Mouse (Mus musculus) frontal cortex, postnatal 36 days (tissue): Measurements from ENCODE around the gene Hmgb1.

ENCODE experiments used
- DNase-seq, 2 experiments: peaks; one replicate each; pipeline ENCODE4 v3.0.0; 2022; ENCODE audit warnings: low spot score in 2 of 2

Gene Hmgb1

DNA sequence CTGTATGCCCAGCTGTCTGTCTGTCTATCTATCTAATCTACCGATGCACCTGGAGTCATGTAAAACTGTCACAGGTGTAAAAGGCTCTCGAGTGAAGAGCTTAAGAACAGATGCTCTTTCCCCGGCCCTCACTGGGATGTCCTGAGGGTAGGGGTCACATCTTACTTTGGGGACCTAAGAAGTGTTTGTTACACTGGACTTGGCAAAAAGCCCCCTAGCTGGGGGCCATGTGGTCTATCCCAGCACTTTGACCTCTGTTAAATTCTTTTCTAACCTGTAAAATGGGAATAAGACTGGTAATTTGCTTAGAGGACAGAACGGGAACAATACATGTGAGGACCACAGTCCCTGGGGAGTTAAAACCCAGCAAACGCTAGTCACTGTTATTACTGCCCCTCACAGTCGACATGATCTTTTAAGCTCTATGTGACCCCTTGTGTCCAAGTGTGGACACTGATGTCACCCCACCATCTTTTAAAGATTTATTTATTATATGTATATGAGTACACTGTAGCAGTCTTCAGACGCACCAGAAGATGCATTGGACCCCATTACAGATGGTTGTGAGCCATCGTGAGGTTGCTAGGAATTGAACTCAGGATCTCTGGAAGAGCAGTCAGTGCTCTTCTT is 80.1 kb downstream of the Hmgb1 start:
- no peak for DNase-seq

DNA sequence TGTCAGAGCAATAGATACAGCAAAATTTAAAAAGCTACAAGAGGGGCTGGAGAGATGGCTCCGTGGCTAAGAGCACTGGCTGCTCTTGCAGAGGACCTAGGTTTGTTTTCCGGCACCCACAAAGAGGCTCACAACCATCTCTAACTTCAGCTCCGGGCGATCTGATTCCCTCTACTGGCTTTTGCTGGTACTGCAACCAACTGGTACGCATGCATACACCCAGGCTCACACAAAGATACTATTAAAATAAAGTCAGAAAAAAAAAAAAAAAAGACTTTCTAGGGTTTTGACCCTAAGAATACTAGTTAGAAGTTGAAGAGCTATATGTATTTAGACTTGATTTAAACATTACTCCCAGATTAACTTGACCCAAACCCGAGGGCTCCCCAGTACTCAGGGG is 82.4 kb downstream of the Hmgb1 start:
- no peak for DNase-seq

DNA sequence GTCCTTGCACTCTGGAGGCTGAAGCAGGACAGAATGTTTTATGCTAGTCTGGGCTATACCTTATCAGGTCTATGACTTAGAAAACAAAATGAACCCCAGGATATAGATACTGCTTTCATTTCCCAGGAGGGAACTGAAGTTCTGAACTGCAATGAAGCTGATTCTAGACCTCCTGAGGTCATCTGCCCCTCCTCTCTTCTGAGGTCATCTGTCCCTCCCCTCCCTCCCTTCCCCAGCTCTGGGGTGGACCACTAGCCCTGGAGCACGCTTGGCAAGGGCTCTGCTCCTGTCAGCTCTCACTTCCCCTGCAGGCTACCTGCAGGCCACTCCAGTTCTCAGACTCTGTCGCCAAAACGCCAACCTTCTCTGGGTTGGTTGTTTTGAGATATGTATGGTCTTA is 84.2 kb downstream of the Hmgb1 start:
- DNase-seq = no peak

DNA sequence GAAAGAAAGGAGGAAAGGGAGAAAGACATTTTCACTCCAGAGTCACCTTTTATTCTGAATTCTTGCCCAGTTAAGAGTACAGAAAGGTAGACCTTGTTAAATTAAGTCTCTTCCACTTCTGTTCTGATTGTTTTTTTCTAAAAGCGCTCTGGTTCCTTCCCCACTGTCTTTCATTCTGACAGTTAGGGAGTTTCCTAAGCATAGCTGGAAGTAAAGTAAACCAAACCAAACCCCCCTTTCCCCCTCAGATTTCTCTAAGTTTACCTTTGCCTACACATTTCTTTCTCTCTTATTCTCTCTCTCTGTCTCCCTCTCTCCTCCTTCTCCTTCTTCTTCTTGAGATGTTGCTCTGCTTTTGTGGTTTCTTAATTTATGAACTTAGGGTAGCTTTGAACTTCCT is 85.3 kb downstream of the Hmgb1 start:
- DNase-seq = no peak

DNA sequence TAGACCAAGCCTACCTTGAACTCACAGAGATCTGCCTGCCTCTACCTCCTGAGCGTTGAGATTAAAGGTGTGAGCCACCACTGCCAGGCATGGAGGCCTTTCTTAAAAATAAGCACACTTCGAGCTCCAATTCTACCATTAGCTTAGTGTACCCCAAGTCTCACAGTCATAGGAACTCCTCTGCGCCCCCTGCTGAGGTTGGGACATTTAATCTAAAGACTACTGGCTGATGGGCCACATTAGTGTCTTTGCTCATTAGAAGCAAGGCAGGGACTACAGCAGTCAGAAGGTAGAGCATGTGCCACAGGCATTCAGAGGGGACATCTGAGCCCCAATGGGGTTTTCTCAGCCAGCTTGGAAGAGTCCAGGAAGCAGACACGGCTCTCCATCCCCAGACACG is 86.4 kb downstream of the Hmgb1 start:
- DNase-seq = no peak

DNA sequence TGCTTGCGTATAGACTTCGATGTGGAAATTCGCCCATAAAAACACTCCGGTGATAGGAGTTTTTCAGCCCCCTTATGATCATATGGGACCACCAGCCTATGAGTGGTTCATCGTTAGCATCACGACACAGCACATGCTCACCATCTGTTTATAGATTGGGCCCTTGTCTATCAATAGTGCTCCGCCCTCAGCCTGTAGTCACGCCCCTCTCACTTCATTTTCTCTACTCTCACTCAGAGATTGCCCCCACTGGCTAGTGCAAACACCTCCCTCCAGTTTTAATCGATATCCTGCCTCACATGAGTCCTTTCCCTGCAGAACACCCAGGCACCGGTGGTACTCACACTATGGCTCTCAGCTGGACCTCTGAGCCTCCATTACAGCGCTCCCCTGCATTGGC is 88.0 kb downstream of the Hmgb1 start:
- no peak for DNase-seq

DNA sequence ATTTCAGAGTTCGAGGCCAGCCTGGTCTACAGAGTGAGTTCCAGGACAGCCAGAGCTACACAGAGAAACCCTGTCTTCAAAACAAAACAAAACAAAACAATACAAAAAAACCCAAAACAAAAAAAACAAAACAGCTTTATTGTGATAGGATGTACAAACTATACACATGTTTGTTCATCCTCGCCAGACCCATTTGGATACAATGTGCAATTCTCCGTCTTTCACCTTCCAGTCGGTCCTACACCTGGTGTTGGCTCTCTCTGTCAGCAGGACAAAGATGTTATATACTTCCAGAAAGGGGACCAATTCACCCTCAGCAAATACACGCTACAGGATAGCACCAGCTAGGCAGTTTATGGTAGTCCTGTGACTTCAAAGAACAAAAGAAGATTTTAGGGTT is 91.4 kb downstream of the Hmgb1 start:
- DNase-seq = no peak

DNA sequence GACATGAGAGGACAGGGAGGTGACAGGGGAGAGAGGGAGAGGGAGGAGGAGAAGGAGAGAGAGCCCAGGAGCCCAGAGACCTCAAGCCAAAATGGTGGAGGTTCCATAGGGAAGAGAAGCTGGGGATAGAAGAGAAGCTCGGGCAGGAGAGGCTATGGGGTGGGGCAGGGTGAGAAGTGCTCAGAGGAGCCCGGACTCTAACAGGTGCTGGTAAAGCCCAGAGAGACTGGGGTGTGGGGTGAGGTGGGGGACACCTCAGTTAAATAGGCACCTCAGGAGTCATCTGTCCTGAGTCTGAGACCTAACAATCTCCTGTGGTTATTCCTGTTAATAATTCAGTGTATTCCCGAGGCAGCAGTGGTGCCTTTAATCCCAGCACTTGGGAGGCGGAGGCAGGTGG is 91.8 kb downstream of the Hmgb1 start:
- DNase-seq = no peak

DNA sequence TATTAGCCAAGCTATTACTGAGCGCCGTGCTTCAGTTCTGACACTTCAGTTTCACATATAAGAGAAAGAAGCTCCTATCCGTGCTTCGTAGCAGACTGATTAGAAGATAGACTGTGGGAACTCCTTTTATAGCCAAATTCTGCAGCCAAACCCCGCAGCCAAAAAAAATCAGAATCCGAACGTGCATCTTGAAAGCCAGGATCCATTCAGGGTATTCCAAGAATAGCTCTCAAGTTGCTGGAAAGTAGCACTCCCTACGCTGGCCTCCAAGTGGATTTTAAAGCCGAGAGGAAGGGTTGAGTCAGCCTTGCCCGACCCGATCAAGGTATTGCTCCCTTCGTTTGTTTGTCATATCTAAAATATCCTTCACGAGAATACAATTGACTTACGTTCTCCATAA is 93.0 kb downstream of the Hmgb1 start:
- DNase-seq = peak; percentile 38 to 63

DNA sequence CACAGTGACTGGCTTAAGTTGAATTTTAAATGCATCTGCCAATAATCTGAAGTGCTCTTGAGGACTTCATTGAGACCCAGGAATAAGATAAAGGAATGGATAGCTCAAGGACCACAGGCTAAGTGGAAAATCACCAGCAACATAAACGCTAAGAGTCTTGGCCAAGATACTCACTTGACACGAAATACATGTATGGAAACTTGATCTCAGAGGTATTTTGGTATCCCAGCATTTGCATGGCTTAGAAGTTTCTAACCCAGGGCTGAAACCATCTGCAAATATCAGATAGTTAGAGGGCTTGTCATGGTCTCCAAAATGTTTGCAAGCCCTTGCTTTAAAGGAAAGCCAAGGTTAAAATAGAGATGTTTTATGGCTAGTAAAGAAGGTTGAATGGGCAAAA is 94.4 kb downstream of the Hmgb1 start:
- DNase-seq = no peak

DNA sequence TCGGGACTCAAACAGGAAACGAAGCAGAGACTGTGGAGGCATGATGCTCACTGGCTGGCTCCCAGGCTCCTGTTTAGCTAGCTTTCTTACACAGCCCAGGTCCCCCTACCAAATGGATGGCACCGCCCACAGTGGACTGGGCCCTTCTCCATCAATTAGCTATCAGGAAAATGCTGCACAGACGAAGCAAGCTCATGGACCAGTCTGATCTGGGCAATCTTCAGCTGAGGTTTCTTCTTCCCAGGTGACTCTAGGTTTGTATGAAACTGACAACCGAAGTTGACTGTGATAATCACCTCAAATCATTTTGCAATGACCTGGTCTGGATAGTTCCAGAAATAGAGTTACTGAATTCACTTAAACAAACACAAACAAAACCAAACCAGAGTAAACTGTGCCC is 94.8 kb downstream of the Hmgb1 start:
- no peak for DNase-seq

DNA sequence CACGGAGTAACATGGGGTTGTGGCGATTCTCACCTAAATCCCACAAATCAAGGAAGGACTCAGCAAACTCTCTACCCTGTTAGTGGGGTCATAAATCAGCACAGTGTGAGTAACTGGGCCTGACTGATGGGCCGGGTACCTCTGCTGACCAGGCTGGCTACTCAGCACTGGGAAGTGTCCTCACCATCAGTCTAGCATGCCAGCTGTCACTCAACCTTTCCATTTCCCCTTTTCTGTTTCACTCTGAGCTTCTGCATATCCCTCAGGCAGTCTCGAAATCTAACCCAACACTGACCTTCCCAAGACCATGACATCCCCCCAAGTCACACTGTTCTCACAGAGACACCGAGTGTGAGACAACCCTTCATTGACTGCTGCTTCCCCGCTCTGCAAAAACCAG is 95.4 kb downstream of the Hmgb1 start:
- DNase-seq = no peak

DNA sequence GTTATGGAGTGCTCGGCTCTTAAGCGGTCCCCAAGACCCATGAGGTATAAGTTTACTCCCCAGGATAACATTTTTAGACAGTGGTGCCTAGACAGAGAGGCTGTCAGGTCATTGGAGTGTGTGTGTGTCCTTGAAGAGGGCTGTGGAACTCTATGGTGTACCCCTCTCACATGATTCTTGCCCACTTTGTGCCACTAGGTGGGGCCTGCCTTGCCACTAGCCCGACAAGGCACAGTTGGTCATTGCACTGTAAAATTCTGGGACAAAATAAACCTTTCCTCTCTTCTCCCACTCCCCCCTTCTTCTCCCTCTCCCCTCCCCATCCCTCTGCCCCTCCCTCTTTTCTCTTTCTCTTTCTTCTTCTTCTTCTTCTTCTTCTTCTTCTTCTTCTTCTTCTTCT is 96.1 kb downstream of the Hmgb1 start:
- no peak for DNase-seq

DNA sequence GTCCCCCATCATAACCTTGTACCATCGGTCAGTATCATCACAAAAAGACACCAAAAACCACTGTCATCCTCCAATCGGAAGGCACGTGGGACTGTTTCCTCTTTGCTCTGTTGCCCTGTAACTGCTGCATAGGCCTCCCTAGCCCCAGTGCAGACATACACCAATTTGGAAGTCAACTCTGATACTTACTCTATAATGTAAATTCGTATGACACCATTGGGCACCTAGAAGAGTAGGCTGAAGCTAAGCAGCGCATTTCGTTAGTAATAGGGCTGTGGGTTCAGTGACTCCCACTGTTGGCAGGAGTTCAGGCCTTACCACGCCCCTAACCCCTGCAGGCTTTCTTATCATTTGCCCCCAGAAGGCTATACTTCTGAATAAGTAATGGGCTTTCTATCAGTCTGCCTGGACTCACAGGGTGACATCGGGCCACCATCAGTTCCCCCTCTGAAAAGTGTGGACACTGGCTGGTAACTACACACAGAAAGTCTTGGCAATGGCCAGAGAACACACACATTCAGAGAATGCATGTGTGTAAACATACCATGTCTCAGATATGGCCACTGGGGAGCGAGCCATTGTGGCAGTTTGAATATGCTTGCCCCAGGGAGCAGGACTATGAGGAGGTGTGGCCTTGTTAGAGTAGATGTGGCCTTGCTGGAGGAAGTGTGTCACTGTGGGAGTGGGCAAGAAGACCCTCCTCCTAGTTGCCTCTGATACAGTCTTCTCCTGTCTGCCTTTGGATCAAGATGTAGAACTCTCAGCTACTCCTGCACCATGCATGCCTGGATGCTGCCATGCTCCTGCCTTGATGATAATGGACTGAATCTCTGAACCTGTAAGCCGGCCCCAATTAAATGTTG is 97.7 kb downstream of the Hmgb1 start:
- no peak for DNase-seq

DNA sequence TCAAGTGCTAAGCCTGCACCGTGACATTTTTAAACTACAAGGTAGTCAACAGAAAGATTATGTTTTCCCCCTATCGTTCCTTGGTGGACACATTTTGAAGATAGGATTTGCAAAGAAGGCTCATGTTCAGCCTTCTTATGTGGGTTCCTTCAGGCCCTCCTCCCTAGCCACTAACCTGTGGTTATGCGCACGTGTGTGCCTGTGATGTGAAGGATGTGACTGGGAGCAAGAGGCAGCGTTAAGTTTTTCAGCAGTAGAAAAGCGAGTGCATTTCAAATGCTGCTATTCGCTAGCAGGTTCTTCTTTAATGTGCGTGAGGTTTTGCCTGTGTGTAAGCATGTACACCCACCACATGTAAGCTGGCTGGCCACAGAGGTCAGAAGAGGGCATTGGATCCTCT is 103.8 kb downstream of the Hmgb1 start:
- DNase-seq = no peak

DNA sequence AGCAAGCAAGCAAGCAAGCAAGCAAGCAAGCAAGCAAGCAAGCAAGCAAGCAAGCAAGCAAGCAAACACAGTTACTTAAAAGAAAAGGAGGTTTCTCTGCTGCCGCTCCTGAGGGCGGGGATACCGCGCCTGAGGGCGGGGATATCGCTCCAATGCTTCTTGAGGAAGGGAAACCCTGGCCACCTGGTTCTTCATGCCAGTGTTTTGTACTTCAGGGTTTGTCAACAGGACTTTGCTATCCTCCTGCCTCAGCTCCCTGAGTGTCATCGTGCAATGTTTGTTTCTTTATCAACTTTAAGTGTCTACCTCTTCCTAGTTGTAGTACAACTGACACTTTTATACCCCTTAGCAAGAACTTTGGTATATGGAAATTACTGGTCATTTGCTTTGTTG is 104.5 kb downstream of the Hmgb1 start:
- no peak for DNase-seq

DNA sequence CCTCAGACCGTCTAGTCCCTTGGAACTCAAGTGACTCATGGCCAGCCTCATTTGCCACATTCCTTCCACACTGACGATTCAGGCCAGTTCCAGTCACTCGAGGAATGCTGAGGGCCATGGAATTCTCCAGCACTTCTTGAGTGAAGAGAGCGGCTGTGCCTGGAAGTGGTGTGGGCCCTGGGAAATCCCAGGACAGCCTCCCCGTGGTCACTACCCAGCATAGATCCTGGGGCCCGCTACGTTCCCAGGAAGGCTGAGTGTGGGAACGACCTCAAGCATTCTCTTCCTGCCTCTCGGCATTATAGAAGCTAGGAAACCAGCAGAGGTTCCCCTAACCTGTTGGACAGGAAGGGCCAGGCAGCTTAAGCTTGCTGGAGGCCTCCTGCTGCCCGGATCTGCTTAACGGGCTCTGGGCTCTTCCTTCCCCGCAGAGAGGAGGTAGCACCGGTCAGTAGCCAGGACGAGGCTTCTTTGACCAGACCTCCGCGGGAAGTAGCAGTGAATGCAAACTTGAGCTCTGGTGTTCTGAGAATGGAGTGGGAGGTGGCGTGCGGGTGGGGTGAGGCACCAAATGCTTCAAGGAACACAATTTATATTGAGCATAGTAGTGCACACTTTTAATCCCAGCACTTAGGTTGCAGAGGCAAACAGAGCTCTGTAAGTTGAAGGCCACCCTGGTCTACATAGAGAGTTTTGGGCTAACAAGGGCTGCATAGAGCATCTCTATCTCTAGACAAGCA is 105.1 kb downstream of the Hmgb1 start:
- peak; percentile 35 to 44 for DNase-seq

DNA sequence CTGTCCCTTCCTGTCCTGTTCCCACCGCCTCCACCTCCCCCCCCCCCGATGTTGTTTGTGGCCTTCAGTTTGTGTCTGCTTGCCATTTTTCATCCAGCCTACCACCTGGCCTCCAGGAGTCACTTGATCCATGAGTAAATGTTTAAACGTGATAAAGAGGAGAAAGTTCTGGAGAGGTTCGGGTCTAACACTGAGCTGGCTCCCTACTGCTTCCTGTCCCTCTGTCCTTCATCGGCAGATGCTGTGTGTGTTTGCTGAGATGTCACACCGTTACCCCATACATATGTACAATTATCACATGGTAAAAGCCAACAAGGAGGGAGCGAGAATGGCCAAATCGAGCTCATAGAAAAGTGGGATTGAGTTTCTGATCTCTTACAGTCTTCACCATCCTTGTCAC is 107.2 kb downstream of the Hmgb1 start:
- no peak for DNase-seq

DNA sequence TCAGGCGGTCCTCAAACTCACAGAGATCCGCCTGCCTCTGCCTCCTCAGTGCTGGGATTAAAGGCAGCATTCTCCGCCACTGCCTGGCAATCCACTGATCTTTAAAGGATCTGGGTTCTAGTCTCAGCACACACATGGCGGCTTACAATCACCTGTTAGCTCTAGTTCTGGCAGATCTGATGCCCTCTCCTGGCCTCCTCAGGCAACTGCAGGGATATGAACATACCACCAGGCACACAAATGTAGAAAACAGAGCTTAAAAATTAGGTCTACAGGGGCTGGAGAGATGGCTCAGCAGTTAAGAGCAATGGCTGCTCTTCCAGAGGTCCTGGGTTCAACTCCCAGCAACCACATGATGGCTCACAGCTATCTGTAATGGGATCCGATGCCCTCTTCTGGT is 112.7 kb downstream of the Hmgb1 start:
- DNase-seq = no peak

DNA sequence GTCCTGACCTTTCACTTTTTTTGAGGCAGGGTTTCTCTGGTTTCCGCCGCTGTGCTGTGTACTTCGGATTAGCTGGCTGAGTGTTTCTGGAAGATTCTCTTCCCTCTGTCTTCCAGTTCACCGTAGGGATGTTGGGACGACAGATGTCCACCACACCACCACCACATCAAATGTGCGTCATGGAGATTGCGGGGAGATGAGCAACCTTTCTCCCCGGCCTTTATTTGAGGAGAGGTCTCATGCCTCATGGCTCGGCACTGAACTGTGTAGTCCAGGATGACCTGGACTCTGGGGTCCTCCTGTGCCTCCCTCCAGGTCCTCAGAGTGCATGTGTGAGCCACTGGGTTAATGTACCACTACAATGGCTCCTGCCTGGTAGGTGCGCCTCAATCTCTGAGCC is 115.5 kb downstream of the Hmgb1 start:
- no peak for DNase-seq

DNA sequence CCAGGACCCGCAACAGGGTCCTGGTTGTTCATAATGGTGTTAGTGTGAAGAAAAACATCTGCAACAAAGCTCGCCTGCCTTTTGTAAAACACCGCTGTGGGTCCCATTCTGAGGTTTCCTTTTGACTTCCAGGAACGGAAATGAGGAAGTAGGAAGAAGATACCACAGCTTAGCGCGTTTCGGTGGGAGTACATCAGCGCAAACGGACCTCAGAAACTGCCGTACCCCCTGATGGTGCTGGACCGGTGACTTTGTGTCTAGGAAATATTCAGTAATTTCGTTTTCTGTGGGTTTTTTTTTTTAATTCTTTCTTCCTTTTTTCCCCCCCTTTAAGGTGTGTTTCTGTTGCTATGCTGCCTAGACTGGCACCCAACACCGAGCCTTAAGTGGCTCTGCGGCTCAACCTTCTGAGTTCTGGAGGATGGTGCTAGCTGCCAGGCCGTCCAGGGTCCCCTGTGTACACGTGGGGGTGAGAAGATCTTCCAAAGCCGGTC is 116.0 kb downstream of the Hmgb1 start:
- DNase-seq = no peak

DNA sequence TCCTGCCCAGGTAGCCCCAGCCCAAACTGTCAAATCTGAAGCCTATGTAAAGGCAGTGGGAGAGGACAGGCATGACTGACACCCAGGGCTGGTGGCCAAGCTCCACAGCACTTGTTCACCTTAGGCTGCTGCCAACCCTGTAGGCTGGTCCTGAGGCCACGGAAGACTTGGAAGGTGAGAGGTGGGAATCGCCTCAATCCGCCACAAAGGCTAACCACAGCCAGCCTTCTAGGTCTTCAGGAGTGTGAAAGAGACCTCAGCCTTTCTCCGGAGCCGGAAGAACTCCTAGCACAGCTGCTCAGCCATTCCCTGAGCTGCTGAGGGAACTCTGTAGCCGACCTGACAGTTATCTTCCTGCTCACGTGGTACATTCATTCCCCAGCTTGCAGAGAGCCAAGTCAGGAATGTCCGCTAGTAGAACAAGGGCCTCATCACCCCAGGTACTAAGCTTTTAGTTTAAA is 116.8 kb downstream of the Hmgb1 start:
- no peak for DNase-seq

DNA sequence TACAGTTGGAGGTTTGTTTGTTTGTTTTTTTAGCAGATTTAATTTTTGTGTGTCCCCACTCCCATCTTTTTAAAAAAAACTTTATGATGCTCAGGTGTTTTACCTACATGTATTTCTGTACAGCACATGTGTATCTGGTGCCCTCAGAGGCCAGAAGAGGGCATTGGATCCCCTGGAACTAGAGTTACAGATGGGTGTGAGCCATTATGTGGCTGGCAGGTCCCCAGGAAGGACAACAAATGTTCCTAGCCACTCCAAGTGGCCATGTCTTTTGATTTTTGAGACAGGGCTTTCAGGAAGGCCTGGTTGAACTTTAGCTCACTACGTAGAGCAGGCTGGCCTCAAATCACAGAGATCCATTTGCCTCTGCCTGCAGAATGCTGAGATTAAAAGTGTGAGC is 121.5 kb downstream of the Hmgb1 start:
- DNase-seq = no peak
